Mouse (Mus musculus): Measurements from ENCODE around the gene Carmil1.

Carmil1 gene

GRCm38 (mm10) chr13:24260751-24261591, 19.6 kb downstream of the Carmil1 start:
- DNase-seq (ENCODE audit: low spot score) = no peak

- DNase-seq (ENCODE audit: low spot score) = no peak
Measured at GRCm38 (mm10) chr13:24257809-24258208, 22.8 kb downstream of the Carmil1 start.

- DNase-seq (ENCODE audit: low spot score) = peak; percentile 62
Measured at GRCm38 (mm10) chr13:24253989-24254388, 26.6 kb downstream of the Carmil1 start.

- no peak for DNase-seq (ENCODE audit: low spot score)
Measured at GRCm38 (mm10) chr13:24253551-24253950, 27.0 kb downstream of the Carmil1 start.

GRCm38 (mm10) chr13:24251236-24251635, 29.4 kb downstream of the Carmil1 start:
- DNase-seq (ENCODE audit: low spot score) = no peak

- DNase-seq (ENCODE audit: low spot score) = no peak
Measured at GRCm38 (mm10) chr13:24247928-24248327, 32.7 kb downstream of the Carmil1 start.

GRCm38 (mm10) chr13:24247441-24247840, 33.2 kb downstream of the Carmil1 start:
- peak; percentile 47 for DNase-seq (ENCODE audit: low spot score)

GRCm38 (mm10) chr13:24246266-24246665, 34.3 kb downstream of the Carmil1 start:
- DNase-seq (ENCODE audit: low spot score) = peak; percentile 52

GRCm38 (mm10) chr13:24244613-24245012, 36.0 kb downstream of the Carmil1 start:
- no peak for DNase-seq (ENCODE audit: low spot score)

- DNase-seq (ENCODE audit: low spot score) = no peak
Measured at GRCm38 (mm10) chr13:24243964-24244363, 36.6 kb downstream of the Carmil1 start.

- no peak for DNase-seq (ENCODE audit: low spot score)
Measured at GRCm38 (mm10) chr13:24242429-24243106, 38.0 kb downstream of the Carmil1 start.

GRCm38 (mm10) chr13:24241201-24241600, 39.4 kb downstream of the Carmil1 start:
- no peak for DNase-seq (ENCODE audit: low spot score)

- DNase-seq (ENCODE audit: low spot score) = no peak
Measured at GRCm38 (mm10) chr13:24240430-24240829, 40.2 kb downstream of the Carmil1 start.

- DNase-seq (ENCODE audit: low spot score) = no peak
Measured at GRCm38 (mm10) chr13:24238456-24239120, 42.0 kb downstream of the Carmil1 start.

GRCm38 (mm10) chr13:24236736-24237135, 43.9 kb downstream of the Carmil1 start:
- no peak for DNase-seq (ENCODE audit: low spot score)

- DNase-seq (ENCODE audit: low spot score) = no peak
Measured at GRCm38 (mm10) chr13:24232750-24233149, 47.8 kb downstream of the Carmil1 start.

GRCm38 (mm10) chr13:24231746-24232483, 48.7 kb downstream of the Carmil1 start:
- DNase-seq (ENCODE audit: low spot score) = no peak

GRCm38 (mm10) chr13:24231146-24231545, 49.4 kb downstream of the Carmil1 start:
- DNase-seq (ENCODE audit: low spot score) = no peak

- no peak for DNase-seq (ENCODE audit: low spot score)
Measured at GRCm38 (mm10) chr13:24230541-24231095, 50.0 kb downstream of the Carmil1 start.

GRCm38 (mm10) chr13:24223425-24224201, 57.0 kb downstream of the Carmil1 start:
- DNase-seq (ENCODE audit: low spot score) = no peak

GRCm38 (mm10) chr13:24220441-24220970, 60.1 kb downstream of the Carmil1 start:
- no peak for DNase-seq (ENCODE audit: low spot score)
